Mouse (Mus musculus) heart, embryonic 16.5 days (tissue): ENCODE measurements around the gene Tle3. TPM values are rescaled to one million over a fixed set of nuclear protein-coding genes. Genes with fewer than 3 reads are reported as not detected.

Experiments
- ATAC-seq: fragments of 200-750 bp; cut with Nextera tagmentation; replicated peaks from 2 replicates; pipeline ENCODE4 v1.8.0; 2017; ENCODE audit warnings: moderate number of reproducible peaks; ENCODE audit not compliant: insufficient read depth, low FRiP score; ENCODE audit errors: extremely low read depth
- H3K27ac ChIP-seq: fragments of 300-500 bp; sonication (generic); 2 replicates; pipeline ENCODE4 v1.5.1; 2014; ENCODE audit warnings: mild to moderate bottlenecking, low read length, control low read depth, moderate library complexity
- H3K27me3 ChIP-seq: fragments of 300-500 bp; sonication (generic); 2 replicates; pipeline ENCODE4 v1.6.1; 2014; ENCODE audit warnings: low read length, mixed read lengths; ENCODE audit not compliant: control insufficient read depth, insufficient read depth
- H3K36me3 ChIP-seq: fragments of 300-500 bp; sonication (generic); 2 replicates; pipeline ENCODE4 v1.6.1; 2014; ENCODE audit not compliant: control insufficient read depth, insufficient read depth
- H3K4me1 ChIP-seq: fragments of 300-500 bp; sonication (generic); 2 replicates; pipeline ENCODE4 v1.6.1; 2014; ENCODE audit warnings: low read length, mixed read lengths; ENCODE audit not compliant: control insufficient read depth, insufficient read depth
- H3K4me2 ChIP-seq: fragments of 300-500 bp; sonication (generic); 2 replicates; pipeline ENCODE4 v1.6.1; 2014; ENCODE audit warnings: low read depth, mild to moderate bottlenecking, control low read depth, low read length
- H3K4me3 ChIP-seq: fragments of 300-500 bp; sonication (generic); 2 replicates; pipeline ENCODE4 v1.5.1; 2014; ENCODE audit warnings: mild to moderate bottlenecking, control low read depth, low read length
- H3K9ac ChIP-seq: fragments of 300-500 bp; sonication (generic); 2 replicates; pipeline ENCODE4 v1.6.1; 2014; ENCODE audit warnings: low read length, control low read depth
- H3K9me3 ChIP-seq: fragments of 300-500 bp; sonication (generic); replicated peaks from 2 replicates; pipeline ENCODE4 v1.6.1; 2016; ENCODE audit warnings: low read length; ENCODE audit not compliant: control insufficient read depth
- WGBS: fragments of 180-500 bp; shearing (Covaris S2); extraction: QIAGEN DNeasy Blood & Tissue Kit; methylation state at CpG from one replicate; pipeline ENCODE4 v1.1.7; 2014; 5-methylcytosine and 5-hydroxymethylcytosine counted together
- polyA plus RNA-seq: library from polyadenylated mRNA; unstranded; fragments of >200 nt; fragmentation: Nextera tagmentation; extraction: Ambion mirVana; gene quantifications from 2 replicates; pipeline ENCODE4 v1.2.1, GENCODE M21; 2015

Gene Tle3
- polyA plus RNA-seq, 1 experiment from 2014 or later = 10.8 TPM

DNA sequence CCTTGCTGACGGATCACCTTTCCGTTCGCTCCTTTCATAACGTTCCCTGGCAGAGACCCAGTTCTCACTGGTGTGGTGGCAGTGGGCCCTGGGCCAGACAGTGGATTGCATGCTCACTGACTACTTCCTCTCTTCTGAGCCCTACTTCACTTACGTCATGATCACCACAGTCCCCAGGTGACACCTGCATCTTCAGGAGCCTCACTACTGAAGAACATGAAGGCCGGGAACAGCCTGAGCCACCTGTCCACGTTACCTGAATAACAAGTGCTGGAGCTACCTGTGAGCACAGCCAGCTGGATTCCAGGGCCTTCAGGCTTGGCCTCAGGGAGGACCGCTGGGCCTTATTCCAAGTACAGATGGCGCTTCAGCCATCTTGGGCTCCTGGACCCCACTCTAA is 24.1 kb upstream of the Tle3 start:
- H3K4me1 ChIP-seq = peaks cover 3% of the 10 kb centered on the region
- no peak for ATAC-seq
- WGBS = 75% methylated on average over 9 of the region's 9 CpGs
- no peak overlapping the region for H3K9ac ChIP-seq
- H3K36me3 ChIP-seq = no peaks in the 10 kb centered on the region
- H3K27ac ChIP-seq = no peak overlapping the region
- H3K9me3 ChIP-seq = no peaks in the 10 kb centered on the region
- H3K4me3 ChIP-seq = no peak overlapping the region
- peaks cover 98% of the 10 kb centered on the region for H3K27me3 ChIP-seq
- no peak overlapping the region for H3K4me2 ChIP-seq

DNA sequence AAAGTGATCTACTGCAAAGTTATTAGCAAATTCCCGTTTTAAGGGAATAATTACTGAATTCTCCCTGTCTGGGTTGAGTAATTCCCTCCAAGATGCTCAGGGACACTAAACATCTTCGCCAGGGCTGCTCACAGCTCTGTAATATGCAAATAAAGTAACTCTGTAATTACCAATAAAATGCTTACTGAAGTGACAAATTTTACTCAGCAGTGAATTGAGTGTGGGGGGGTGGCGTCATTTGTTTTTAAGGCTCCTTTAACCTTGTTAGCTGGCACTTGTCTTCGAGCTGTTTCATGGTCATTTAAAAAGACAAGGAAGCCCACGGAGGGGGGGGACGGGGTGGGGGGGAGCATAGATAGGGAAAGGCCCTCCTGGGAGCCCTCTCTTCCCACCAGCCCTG is 23.6 kb upstream of the Tle3 start:
- peaks cover 98% of the 10 kb centered on the region for H3K27me3 ChIP-seq
- peaks cover 3% of the 10 kb centered on the region for H3K4me1 ChIP-seq

DNA sequence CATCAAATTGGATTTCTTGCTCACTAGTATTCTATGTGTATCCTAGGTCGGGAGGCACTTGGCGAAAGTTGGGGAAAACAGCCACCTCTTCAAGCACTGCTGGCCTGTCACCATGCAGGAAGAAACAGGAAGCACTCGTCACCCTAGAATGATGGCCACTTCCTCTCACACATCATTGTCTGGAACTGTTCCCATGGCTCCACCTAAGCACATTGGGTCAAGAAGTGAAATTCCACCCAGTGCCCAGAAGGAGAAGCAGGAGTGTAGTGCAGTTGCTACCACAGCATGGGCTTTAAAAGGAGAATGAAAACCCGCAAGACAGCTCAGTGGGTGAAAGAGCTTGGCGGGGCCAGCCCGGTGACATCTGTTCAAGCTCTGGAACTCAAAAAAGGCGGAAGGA is 22.5 kb upstream of the Tle3 start:
- no peak overlapping the region for H3K4me3 ChIP-seq
- WGBS = 63% methylated on average over 7 of the region's 7 CpGs
- peaks cover 98% of the 10 kb centered on the region for H3K27me3 ChIP-seq
- H3K4me2 ChIP-seq = no peak overlapping the region
- no peak overlapping the region for H3K27ac ChIP-seq
- H3K36me3 ChIP-seq = no peaks in the 10 kb centered on the region
- H3K9me3 ChIP-seq = no peaks in the 10 kb centered on the region
- no peak overlapping the region for H3K9ac ChIP-seq
- peaks cover 3% of the 10 kb centered on the region for H3K4me1 ChIP-seq
- no peak; the same call in 1 of the 2 replicates for ATAC-seq

More for the DNA sequence above, 23.6 kb upstream of the Tle3 start:
- H3K4me2 ChIP-seq = no peak overlapping the region
- no peak for ATAC-seq
- H3K4me3 ChIP-seq = no peak overlapping the region
- no peaks in the 10 kb centered on the region for H3K36me3 ChIP-seq
- H3K9me3 ChIP-seq = no peaks in the 10 kb centered on the region
- no peak overlapping the region for H3K9ac ChIP-seq
- WGBS = 63% methylated on average over 6 of the region's 6 CpGs
- H3K27ac ChIP-seq = no peak overlapping the region

DNA sequence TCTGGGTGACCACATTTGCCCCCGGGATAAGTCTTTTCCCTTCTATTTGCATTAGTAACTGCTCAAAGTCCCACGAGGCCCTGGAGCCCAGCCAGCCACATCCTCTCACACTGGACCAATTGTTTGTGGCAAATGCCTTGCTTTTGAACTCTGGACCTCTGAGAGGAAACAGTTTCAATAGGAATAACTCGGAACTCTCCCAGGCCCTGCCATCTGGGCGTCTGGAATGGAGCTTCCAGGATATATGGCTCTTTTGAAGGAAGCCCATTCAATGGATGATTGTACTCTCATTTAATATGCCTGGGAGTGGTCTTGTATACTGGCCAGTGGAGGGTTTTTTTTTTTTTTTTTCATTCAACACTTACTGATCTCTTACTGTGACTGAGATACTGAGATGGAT is 21.0 kb upstream of the Tle3 start:
- Histone ChIP-seq H3K27me3 (peaks cover 98% of the 10 kb centered on the region), H3K36me3 (no peaks in the 10 kb centered on the region), H3K4me2 (no peak overlapping the region), H3K9ac (no peak overlapping the region), H3K9me3 (0 out of 2 replicates have a peak, but pooled peaks cover 6% of the 10 kb centered on the region), H3K27ac (no peak overlapping the region), H3K4me1 (peaks cover 3% of the 10 kb centered on the region), H3K4me3 (no peak overlapping the region)
- ATAC-seq = peak; percentile 61
- WGBS = 48% methylated on average over 4 of the region's 4 CpGs

DNA sequence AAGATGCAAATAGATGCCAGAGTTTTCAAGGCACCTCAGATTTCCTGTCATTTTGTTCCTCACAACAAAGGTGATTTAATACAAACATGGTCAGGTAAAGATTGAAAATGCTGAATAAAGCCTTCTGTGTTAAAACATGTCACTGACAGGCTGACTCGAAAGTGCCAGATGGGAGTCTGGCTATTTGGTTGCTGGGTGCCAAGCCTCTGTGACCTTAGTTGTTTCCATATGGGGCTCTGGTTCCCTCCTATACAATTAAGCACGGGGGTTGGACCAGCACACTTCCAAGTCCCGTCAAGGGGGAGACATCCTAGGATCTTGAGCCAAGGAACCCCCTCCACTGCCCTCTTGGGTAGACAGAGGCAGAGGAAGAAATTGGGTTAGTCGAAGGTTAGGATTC is 13.2 kb upstream of the Tle3 start:
- ATAC-seq = no peak
- Histone ChIP-seq H3K9me3 (peaks cover 25% of the 10 kb centered on the region), H3K4me3 (no peak overlapping the region), H3K9ac (no peak overlapping the region), H3K27ac (no peak overlapping the region), H3K36me3 (no peaks in the 10 kb centered on the region), H3K27me3 (peaks cover 85% of the 10 kb centered on the region), H3K4me1 (peaks cover 13% of the 10 kb centered on the region), H3K4me2 (no peak overlapping the region)
- 77% methylated on average over 4 of the region's 4 CpGs for WGBS

DNA sequence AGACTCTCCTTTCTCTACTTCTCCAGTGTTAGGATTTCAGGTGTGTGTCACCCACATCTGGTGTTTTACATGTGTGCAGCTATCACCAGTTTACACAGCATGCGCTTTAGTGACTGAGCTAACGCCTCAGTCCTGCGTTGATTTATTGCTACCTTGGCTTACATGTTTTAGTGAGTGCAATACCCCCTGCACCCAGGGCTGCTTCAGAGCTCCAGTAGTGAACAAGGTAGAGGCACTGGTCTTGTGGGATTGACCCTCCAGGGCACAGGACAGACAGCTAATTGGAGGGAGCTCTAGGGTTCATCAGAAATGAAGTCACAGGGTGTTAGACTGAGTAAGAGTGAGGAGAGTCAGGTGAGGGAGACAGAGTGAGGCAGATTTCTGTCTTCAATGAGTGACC is 12.4 kb upstream of the Tle3 start:
- no peaks in the 10 kb centered on the region for H3K36me3 ChIP-seq
- no peak overlapping the region for H3K27ac ChIP-seq
- whole genome bisulfite sequencing = 97% methylated on average over 3 of the region's 3 CpGs
- ATAC-seq = no peak
- H3K4me1 ChIP-seq = peaks cover 13% of the 10 kb centered on the region
- peaks cover 25% of the 10 kb centered on the region for H3K9me3 ChIP-seq
- H3K27me3 ChIP-seq = peaks cover 86% of the 10 kb centered on the region
- no peak overlapping the region for H3K4me2 ChIP-seq
- no peak overlapping the region for H3K9ac ChIP-seq
- H3K4me3 ChIP-seq = no peak overlapping the region

DNA sequence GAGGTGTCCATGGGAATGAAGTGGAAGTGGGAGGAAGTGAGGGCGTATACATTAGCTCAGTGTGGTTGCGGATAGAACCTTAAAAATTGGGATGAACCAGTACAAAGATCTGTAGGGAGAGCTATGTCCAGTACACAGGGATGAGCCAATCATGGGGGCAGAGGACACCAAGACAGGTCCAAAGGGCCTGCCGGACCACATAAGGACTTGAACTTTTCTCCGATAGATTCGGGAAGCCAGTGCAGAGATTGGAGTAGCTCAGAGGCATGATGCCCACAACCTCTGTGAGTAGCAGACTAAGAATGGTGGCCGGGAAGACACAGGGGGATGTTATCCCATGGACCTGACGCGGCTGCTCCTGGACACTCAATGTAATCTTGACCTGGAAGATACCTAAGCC is 12.0 kb upstream of the Tle3 start:
- WGBS = 88% methylated on average over 8 of the region's 8 CpGs
- Histone ChIP-seq H3K27me3 (peaks cover 86% of the 10 kb centered on the region), H3K27ac (no peak overlapping the region)

DNA sequence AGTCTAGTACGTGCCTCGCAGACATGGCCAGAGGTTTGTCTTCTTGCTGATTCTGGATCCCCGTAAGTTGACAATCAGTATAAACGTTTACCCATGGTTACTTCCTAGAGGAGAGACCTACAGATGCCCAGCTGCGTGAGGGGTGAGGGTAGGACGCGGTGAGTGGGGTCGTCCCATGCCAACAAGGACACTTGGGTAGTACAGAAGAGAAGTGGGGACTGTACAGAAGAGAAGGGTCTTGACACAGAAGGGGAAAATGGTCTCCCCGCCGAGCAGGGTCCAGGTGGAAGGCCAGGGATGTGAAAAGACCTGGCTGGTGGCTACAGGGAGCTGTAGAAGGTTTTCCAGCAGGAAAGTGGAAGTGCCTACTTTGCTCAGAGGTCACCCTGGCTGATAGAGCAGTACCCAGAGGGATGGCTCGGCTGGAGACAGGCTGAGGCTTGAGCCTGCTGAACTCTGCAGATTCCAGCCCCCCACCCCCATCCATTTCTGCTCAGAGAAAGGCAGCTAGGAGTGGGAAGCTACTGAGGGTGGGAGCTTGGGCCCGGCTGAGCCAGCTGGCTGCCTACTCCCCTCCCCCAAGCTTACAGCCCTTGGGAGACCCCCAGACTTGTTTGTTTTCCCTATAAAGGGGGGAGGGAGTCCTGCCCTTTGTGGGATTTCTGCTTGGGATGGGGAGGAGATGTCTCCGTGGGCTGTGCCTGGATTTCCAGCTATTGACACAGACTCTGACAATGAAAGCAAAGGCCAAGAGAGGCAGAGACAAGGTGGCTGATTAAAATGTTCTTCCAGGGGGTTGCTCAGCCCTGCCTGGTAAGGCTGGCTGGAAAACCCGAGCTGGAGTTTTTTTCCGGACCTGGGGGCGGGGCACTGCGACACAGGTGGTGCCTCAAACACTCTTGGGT is 11.2 kb upstream of the Tle3 start:
- H3K27ac ChIP-seq = peak overlapping the region; percentile 55
- peak overlapping the region; percentile 16 for H3K4me3 ChIP-seq
- WGBS = 33% methylated on average over 17 of the region's 17 CpGs
- peak; percentile 88 for ATAC-seq
- peaks cover 86% of the 10 kb centered on the region for H3K27me3 ChIP-seq
- H3K36me3 ChIP-seq = no peaks in the 10 kb centered on the region
- H3K4me2 ChIP-seq = peak overlapping the region; percentile 53
- H3K9me3 ChIP-seq = peaks cover 20% of the 10 kb centered on the region
- H3K9ac ChIP-seq = 0 out of 2 replicates have a peak overlapping the region, but pooled peaks have one; percentile 22
- H3K4me1 ChIP-seq = peaks cover 13% of the 10 kb centered on the region

More for the DNA sequence above, 12.0 kb upstream of the Tle3 start:
- peaks cover 21% of the 10 kb centered on the region for H3K9me3 ChIP-seq
- H3K36me3 ChIP-seq = no peaks in the 10 kb centered on the region
- ATAC-seq = no peak
- H3K4me2 ChIP-seq = no peak overlapping the region
- peaks cover 13% of the 10 kb centered on the region for H3K4me1 ChIP-seq
- H3K4me3 ChIP-seq = no peak overlapping the region
- no peak overlapping the region for H3K9ac ChIP-seq

DNA sequence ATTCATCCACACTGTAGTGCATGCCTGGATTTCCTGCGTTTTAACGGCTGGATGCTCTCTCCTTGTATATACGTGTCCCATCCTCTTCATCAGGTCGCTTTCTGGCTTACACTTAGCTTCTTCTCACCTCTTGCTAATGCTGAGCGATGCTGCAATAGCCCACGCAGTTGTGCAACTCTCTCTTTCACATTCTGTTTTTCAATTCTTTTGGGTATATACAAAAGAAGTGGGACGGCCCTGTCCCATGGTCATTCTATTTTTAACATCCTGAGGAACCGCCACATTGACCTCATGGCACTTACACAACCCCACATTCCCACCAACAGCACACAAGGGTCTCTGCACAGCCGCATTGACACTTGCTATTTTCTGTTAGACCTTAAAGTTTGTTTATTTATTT is 9.0 kb upstream of the Tle3 start:
- no peaks in the 10 kb centered on the region for H3K36me3 ChIP-seq
- H3K27ac ChIP-seq = no peak overlapping the region
- 58% methylated on average over 9 of the region's 9 CpGs for WGBS
- H3K4me2 ChIP-seq = no peak overlapping the region
- peaks cover 15% of the 10 kb centered on the region for H3K4me1 ChIP-seq
- 0 out of 2 replicates have a peak, but pooled peaks cover 2% of the 10 kb centered on the region for H3K9me3 ChIP-seq
- no peak overlapping the region for H3K4me3 ChIP-seq
- H3K9ac ChIP-seq = no peak overlapping the region
- H3K27me3 ChIP-seq = peaks cover 89% of the 10 kb centered on the region
- no peak for ATAC-seq
